Mouse (Mus musculus): ENCODE results near the gene Gm20695.

GRCm38 (mm10) chr16:3854437-3855182, 29.8 kb upstream of the Gm20695 start:
- TF ChIP-seq CTCF (IDR thresholded peaks at IDR 0.05; ENCODE audit: low read depth) (no peak), EP300 (IDR thresholded peaks at IDR 0.05; ENCODE audit: low read depth) (no peak)
